Mouse (Mus musculus) urinary bladder, postnatal 4 days (tissue): Measurements from ENCODE around the gene Tc2n.
"Not testable (repeated sequence)": the region's sequence is repeated elsewhere in the genome, so short reads cannot be mapped to it uniquely, and the experiment has no call there.

ENCODE experiments used
- DNase-seq, 2 experiments: peaks; one replicate each; pipeline ENCODE4 v3.0.0; 2021 to 2022; ENCODE audit warnings: low spot score in 2 of 2

Tc2n gene

DNA sequence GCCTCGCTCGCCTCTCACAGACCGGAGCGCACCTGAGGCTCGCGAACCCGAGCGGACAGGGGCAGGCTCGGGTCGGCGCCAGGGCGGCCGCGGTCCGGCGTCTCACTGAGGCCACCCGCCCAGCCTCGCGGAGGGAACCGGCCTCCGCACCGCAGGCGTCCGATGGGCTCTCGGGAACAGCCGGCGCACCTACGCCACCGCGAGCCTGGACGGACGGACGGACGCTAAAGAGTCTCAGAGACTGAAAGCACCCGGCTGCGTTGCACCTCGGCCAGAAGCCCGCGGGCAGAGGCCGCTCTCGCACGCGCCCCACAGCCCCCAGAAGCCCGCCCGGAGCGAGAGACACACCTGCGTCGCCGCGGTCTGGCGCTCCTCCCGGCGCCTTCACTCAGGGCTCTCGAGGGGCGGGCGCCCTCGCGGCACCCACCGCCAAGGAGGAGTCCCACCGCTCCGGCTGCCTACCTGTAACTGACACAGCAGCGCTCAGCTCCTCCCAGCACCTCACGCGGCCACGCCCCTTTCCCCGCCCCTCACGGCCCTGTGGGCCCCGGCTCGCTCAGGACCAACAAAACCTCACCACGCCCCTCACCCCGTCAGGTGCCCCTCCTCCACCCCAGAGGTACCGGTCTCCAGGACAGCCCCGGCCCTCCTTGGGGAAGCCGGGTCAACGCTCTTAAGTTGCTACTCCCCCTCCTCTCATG, at the start of gene Tc2n:
Gene Tc2n, minus strand, starts transcription at position 470 of the 701 bp plus-strand sequence.
- DNase-seq: peak; percentile 78 to 86

DNA sequence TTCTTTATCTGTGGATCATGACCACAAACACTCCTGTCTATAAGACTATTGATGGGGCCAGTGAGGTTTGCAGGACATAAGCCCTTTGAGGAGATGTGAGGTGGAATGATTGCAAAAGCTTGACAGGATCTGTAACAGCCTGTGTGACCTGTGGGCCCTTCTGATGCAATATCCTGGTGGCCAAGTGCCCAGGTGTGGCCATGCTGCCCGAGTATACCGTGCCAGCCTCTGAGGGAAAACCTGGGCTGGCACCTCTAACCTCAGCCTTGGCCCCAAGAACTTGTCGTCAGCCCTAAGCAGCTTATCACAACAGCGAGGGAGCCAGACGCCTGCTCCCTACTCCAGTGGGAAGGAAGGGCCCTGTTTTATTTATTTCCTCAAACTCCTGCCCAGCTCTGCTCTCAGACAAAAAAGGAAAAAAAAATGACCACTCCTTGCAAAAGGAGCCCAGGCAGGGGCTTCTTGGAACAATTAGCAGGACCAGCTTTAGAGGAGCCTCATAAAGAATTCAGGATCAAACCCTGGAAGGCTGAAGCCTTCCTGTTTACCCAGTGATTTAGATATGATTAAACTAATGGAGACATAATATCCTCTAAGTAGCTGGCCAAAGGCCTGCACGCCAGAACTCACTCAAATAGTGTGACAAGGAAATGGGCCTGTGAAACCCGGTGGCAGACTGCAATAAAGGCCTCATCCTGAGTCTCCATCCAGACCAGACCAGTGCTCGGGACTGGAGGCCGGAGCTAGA, 49.2 kb upstream of the Tc2n start:
- no peak for DNase-seq

DNA sequence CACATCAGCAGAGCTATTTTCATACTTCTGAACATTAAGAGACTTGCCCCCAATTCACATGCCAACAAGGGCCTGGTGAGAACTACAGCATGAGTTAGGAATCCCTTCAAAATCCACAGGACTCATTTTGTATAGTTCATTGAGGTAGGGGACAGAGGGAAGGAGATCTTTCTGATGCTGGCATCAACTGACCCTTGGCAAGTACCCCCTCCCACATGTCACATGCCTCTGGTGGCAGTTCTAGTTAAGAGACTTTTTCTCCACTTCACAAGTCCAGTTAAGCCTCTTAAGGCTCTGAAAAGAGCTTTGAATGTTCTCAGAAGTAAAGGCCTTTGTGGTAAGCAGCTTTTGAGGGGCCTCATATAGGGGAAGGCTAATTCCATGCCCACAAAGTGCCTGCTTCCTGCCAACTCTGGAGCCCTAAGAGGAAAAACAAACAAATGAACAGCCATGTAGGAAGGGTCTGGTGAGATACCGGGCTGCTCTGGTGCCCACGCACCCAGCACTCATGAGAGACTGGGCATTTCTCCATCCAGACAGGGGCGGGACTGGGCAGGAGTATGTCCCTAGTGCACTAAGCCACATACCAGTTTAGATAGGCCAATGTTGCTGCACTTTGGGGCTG, 48.0 kb upstream of the Tc2n start:
- DNase-seq: no peak

DNA sequence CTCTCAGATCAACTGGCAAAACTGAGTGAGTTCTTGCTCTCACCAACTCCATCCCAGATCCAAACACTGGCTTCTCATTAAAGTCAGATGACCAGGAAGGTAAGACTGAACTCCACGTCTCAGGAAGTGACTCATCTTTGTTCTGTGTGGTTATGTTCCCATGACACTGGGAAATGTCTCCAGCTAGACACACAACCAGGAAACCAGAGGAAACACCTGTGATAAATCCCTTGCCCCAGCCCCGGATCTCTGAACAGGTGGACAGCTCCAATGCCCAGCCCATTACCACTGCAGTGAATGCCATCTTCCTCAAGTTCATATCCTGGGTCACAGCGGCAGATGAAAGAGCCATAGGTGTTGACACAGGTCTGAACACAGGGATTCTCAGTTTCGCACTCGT, 46.5 kb upstream of the Tc2n start:
- DNase-seq: no peak

DNA sequence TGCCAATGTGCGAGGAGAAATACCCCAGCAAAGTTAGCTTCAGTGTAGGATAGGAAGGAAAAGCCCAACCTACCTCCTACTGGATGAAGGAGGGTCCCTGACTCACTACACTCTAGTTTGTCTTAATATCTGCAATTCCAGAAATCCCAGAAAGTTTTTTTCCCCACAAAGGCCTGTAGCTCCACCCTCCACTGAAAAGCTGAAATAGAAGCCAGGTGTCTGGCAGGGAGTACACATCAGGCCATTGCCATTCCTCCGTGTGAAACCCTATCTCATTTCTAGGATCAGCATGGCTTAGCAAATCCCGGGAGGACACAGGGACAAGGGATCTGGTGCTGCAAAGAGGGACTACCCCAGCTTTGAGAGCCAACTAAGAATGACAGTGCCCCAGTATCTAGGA, 44.7 kb upstream of the Tc2n start:
- DNase-seq: no peak

DNA sequence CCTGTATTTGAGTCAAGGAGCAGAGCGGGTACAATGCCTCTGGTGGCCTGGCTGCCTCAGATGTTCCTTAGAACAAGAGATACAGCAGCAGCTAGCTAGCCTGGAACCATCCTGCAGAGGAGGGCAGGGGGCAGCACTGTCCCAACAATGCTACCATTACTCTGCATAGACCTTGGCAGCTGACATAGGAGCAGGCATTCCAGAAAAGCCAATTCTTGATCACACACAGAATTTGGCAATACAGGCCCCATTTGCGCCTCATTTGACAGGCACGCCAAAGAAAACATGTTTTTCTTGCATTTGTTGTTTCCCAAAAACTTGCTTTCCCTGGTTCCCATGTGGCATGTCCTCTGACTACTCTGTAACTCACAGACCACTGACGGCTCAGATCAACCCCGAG, 43.7 kb upstream of the Tc2n start:
- DNase-seq: no peak

DNA sequence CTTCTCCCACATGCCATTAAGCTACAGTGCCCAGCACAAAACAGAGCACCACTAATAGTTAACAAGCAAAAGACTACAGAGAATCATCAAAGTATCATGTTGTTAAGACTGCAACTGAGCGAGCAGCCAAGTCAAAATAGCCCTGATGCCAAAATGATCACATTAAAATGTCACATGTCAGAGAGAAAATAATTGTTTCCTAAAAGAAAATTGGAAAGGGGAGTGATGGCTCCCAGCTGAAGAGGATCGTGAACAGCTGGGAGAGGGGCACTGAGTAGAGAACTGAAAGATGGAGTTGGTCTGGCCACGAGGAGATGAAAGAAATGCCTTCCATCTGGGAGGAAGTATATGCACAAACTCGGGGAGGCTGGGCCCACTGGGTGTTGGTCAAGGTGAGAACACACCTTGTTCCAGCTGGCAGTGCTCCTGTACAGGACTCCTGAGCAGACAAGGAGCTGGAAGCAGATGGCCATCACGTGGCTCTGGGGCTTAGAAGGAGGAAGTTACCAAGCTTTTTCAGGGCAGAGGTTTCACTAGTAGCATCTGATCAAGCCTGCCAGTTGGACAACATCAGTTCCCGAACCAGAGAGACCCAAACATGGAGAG, 41.2 kb upstream of the Tc2n start:
- no peak for DNase-seq

DNA sequence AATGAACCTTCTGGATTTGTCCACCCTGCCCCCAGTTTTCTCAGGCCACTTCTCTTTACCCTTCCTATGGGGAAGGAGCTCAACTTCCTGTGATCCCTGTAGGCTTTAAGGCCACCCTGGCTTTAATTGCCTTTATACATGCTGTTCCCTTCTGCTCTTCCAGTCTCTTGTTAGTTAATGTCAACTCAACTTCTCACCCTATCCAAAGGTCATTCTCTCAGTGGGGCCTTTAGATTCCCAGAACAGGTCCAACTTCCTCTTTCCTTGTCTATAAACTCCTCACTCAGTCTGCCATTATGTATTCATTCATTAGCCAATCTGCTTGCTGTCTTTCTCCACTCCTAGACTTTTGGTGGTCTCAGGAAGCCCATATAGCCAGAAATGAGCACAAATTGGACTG, 40.4 kb upstream of the Tc2n start:
- no peak for DNase-seq

DNA sequence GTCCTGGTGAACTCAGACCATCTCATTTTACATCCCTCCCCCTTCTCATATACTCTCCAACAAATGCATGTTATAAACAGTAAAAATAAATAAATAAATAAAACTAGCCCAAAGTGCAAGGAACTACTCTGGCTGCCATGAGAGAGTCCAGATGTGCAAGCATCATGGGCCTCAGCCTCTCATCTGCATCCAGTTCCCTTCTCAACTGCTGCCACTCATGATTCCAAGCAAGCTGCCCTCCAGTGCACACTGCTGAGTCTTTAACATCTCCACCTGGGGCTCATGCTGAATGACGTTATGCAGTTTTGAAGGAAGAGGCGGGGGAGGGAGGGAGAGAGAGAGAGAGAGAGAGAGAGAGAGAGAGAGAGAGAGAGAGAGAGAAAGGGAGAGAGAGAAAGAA, 24.1 kb upstream of the Tc2n start:
- no peak for DNase-seq

DNA sequence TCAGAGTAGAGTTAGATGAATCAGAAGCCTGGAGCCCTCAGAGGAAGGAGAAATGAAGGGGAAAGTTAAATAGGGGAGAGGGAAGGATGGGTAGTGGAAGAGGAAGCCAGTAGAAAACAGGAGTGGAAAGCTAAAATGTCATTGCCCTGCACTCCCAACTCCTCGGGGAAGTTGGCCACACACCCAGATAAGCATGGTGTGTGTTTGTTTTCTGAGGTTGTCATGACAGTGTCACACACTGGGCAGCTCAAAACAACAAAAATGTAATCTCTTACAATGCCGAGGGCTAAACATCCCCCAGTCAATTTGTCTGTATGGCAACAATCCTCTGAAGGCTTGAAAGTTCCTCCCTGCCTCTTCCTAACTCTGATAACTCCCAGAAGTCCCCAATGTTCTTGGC, 22.2 kb upstream of the Tc2n start:
- no peak for DNase-seq

DNA sequence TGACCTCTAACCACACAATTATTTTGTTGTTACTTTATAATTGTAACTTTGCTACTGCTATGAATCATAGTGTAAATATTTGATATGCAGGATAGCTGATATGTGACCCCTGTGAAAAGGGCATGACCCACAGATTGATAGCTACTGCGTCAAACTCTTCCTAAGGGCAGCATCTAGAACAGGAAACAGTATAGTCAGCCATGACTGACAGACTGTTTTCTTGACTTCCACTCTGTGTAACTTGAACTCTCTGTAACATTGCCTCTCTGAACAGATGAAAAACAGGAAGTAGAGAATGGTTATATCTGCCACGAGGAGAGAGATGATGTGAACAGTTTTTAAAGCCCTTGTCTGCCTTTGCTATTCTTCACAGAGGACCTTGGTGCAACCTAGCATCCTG, 21.7 kb upstream of the Tc2n start:
- DNase-seq: no peak

DNA sequence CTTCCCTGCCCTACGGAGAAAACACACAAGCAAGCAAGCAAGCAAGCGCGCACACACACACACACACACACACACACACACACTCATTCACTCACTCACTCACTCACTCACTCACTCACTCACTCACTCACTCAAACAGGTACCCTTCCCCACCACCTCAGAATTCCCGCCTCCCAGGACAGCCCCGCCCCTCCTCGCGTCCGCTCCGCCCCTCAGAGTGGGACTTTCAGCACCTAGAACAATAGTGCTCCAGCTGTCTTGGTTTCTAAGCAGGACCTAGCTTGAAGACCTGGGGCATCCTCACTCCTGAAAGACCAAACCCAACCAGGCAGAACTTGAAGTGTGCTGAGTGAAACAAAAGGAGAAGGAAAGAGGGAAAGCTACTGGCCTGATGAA, 430 bp upstream of the Tc2n start:
- DNase-seq: peak in 1 of 2 experiments; percentile 60

DNA sequence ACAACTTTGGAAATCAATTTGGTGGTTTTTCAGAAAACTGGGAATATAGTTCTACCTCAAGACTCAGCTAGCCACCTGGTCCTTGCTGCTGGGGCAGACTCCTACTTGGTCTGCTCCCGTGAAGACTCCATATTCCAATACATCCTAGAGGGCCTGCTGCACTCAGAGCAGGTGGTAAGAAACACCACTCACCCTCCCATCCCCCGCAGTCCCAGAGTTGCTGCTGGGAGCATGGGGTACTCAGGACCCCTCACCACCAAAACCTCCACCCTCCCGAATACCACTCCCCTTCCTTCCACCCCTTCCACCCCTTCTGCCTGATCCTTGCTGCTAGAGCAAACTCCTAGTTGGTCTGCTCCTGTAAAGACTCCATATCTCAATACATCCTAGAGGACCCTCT, 19.1 kb downstream of the Tc2n start:
- no peak for DNase-seq

DNA sequence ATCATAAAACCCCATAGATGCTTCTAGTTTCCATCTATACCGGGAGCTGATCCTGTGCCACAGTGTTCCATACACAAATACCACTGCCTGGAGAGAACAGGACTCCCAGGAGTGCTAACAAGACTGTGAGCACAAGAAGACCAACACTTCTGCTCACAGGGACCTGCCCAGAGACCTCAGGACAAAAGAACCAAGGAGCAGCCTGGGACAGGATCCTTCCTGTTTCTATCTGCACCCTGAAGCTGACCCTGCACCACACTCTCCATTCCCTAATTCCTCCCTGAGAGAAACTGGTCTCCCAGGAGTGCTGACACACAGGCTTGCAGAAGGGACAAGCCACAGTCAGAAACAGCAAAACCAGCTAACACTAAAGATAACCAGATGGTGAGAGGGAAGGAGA, 21.8 kb downstream of the Tc2n start:
- DNase-seq: no peak

DNA sequence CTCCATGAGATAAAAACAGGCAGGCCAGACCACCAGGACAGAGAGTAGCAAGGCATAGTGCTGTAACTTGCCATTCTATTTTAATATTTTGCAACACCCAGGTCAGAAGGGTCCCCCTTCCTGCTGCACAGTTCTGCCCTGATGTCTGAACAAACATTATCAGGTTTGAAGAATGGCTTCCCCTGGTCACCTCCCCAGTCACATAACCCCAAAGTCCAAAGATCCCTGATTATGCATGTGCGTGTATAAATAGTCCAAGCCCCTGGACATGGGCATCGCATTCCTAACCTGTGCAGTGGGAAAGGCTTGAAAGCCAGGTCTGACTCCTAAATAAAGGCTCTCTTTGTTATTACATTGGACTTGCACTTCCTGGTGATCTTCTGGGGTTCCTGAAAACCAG, 37.8 kb downstream of the Tc2n start:
- DNase-seq: no peak

DNA sequence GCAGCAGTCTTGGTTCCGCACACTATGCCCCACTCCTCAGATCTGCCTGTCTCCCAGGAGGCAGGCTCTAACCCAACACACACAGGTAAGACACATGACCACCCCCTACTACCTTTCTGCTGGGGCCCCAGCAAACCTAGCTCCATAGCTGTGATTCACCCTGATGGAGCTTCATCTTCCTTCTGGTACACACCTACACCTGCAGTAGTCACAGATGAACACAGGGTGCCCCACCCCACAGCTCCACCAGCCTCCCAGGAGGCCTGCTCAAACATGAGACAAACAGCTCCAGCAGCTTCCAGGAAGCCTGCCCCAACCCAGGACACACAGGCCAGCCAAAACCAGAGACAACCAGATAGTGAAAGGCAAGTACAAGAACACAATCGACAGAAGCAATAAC, 50.8 kb downstream of the Tc2n start:
- no peak for DNase-seq

DNA sequence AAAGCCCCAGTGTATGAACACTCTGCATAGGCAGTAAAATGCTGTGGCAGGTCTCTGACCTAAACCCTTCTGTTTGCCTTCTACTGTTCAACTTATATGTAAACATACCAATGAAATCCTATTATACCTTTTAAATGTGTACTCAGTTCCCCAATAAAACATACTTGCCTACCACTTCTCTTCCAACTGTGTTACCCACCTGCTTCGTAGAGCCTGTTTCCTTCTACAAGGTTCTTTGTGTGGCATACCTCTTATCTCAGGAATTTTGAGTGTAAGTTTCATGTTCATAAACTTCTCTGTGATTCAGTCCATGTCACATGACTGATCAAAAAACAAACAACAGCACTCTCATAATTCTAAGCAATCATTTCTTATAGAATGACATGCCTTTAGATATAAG, 85.2 kb downstream of the Tc2n start:
- no peak for DNase-seq

DNA sequence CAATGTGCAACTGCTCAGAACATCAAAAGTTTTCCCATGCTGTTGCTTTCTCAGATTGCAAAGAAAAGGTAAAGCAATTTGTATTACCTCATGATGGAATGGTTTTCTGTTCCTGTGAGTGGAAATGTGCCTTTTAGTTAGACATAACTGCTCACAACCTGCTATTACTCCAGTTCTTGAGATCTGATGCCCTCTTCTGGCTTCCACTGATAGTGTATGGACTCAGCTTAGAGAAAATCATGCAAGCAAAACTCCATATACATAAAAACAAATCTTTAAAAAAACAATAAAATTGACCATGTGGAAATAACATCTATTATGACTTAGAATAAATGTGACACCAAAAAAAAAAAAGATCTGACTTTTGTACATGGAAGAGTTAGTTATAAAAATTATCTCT, 111.7 kb downstream of the Tc2n start:
- not testable (repeated sequence) for DNase-seq
